8 mouse cellular contexts compared by ENCODE assay signal in genomic region chr17:22225422-22226012, GRCm38 (mm10). TPM values are rescaled to one million over a fixed set of nuclear protein-coding genes. Genes with fewer than 3 reads are reported as not detected.
DNase-seq lines count a peak whose midpoint lies in the region; ATAC-seq and TF ChIP-seq lines count a peak whose summit lies in the region.
"Not testable (repeated sequence)": the region's sequence is repeated elsewhere in the genome, so short reads cannot be mapped to it uniquely, and the experiment has no call there.

Zfp994 (minus strand) TSS chr17:22225616.

- under 1% methylated on average over 23 of the region's 23 CpGs for WGBS in forebrain, embryonic 10.5 days
- under 1% methylated on average over 23 of the region's 23 CpGs for WGBS in heart, embryonic 15.5 days
- under 1% methylated on average over 23 of the region's 23 CpGs for whole genome bisulfite sequencing in liver, embryonic 14.5 days (ENCODE audit: insufficient replicate concordance)
- under 1% methylated on average over 23 of the region's 23 CpGs for WGBS in neural tube, embryonic 11.5 days
- 0% methylated on average over 23 of the region's 23 CpGs for WGBS in stomach, postnatal 0 days

- H3K4me2 ChIP-seq in heart, embryonic 15.5 days = peak within 1 kb of the TSS; percentile 67
- peak within 1 kb of the TSS; percentile 67 for H3K4me2 ChIP-seq in liver, embryonic 14.5 days (ENCODE audit: low read depth)
- peak within 1 kb of the TSS; percentile 42 for H3K4me2 ChIP-seq in neural tube, embryonic 11.5 days (ENCODE audit: low read depth)
- peak within 1 kb of the TSS; percentile 54 for H3K4me2 ChIP-seq in stomach, postnatal 0 days (replicated peaks; ENCODE audit: low read depth)

- not testable (repeated sequence) for H3K9me3 ChIP-seq in forebrain, embryonic 10.5 days; heart, embryonic 15.5 days (replicated peaks); liver, embryonic 14.5 days (ENCODE audit: control insufficient read depth, low read length); neural tube, embryonic 11.5 days (ENCODE audit: control insufficient read depth, low read length); stomach, postnatal 0 days (ENCODE audit: control insufficient read depth, low read length)

- not testable (repeated sequence) for H3K27me3 ChIP-seq in forebrain, embryonic 10.5 days (ENCODE audit: poor library complexity, severe bottlenecking); heart, embryonic 15.5 days; liver, embryonic 14.5 days (ENCODE audit: control insufficient read depth, insufficient read depth, low read length); neural tube, embryonic 11.5 days (ENCODE audit: control insufficient read depth, insufficient read depth, low read length); stomach, postnatal 0 days (ENCODE audit: control insufficient read depth, insufficient read depth, low read length)

- peak; percentile 97 for ATAC-seq in heart, embryonic 15.5 days (replicated peaks; ENCODE audit: insufficient number of reproducible peaks, insufficient read depth, low FRiP score, low read depth)
- ATAC-seq in liver, embryonic 14.5 days (ENCODE audit: insufficient read depth) = peak; percentile 100
- peak; percentile 100 for ATAC-seq in neural tube, embryonic 11.5 days (ENCODE audit: insufficient read depth, low FRiP score, low TSS enrichment)
- peak; percentile 100 for ATAC-seq in stomach, postnatal 0 days (ENCODE audit: low FRiP score, low TSS enrichment)

- TF ChIP-seq EP300 in liver, embryonic 14.5 days (IDR thresholded peaks at IDR 0.05; ENCODE audit: low read depth); stomach, postnatal 0 days (optimal IDR thresholded peaks at IDR 0.05): not testable (repeated sequence)

- H3K4me1 ChIP-seq in forebrain, embryonic 10.5 days; heart, embryonic 15.5 days (replicated peaks); liver, embryonic 14.5 days (replicated peaks; ENCODE audit: control insufficient read depth in 2 of 2, insufficient read depth in 2 of 2, low read length in 1 of 2); neural tube, embryonic 11.5 days (ENCODE audit: control insufficient read depth, insufficient read depth, low read length); stomach, postnatal 0 days (replicated peaks; ENCODE audit: control insufficient read depth, insufficient read depth): not testable (repeated sequence)

- peak; percentile 33 for TF ChIP-seq CTCF in liver, embryonic 14.5 days (IDR thresholded peaks at IDR 0.05; ENCODE audit: low read depth)
- peak; percentile 50 for TF ChIP-seq CTCF in stomach, postnatal 0 days (IDR thresholded peaks at IDR 0.05; ENCODE audit: low read depth)

- peak within 1 kb of the TSS; percentile 66 for H3K4me3 ChIP-seq in forebrain, embryonic 10.5 days
- H3K4me3 ChIP-seq in heart, embryonic 15.5 days = peak within 1 kb of the TSS; percentile 78
- H3K4me3 ChIP-seq in liver, embryonic 14.5 days (ENCODE audit: insufficient read depth in 1 of 2, low read depth in 2 of 2, low read length in 2 of 2) = peak within 1 kb of the TSS; percentile 68 to 93
- peak within 1 kb of the TSS; percentile 47 for H3K4me3 ChIP-seq in neural tube, embryonic 11.5 days (ENCODE audit: low read depth, low read length)
- H3K4me3 ChIP-seq in stomach, postnatal 0 days (ENCODE audit: low read depth, low read length) = peak within 1 kb of the TSS; percentile 54

- peak; percentile 84 to 88 for DNase-seq in CD8-positive naive resting alpha-beta T cell, adult 2 months (ENCODE audit: low read depth in 2 of 2, low spot score in 2 of 2)
- DNase-seq in c-Kit-positive CD71-negative TER-119-negative erythroid progenitor cells, embryonic 14.5 days (ENCODE audit: low read depth) = peak; percentile 92
- peak; percentile 80 for DNase-seq in forebrain, embryonic 10.5 days (ENCODE audit: extremely low spot score, low spot score)
- DNase-seq in kidney, postnatal 25 days = peak; percentile 97 to 99
- DNase-seq in liver, embryonic 14.5 days (ENCODE audit: low read depth in 3 of 3, low spot score in 3 of 3) = peak; percentile 88 to 91 (median 91)
- DNase-seq in neural tube, embryonic 11.5 days (ENCODE audit: low spot score) = peak; percentile 86
- DNase-seq in stomach, postnatal 0 days (ENCODE audit: low spot score) = peak; percentile 88

- peak within 1 kb of the TSS; percentile 73 for H3K9ac ChIP-seq in heart, embryonic 15.5 days
- peak within 1 kb of the TSS; percentile 88 for H3K9ac ChIP-seq in liver, embryonic 14.5 days (replicated peaks)
- peak within 1 kb of the TSS; percentile 46 for H3K9ac ChIP-seq in neural tube, embryonic 11.5 days (ENCODE audit: low read length)
- H3K9ac ChIP-seq in stomach, postnatal 0 days (ENCODE audit: low read length) = peak within 1 kb of the TSS; percentile 68

- H3K36me3 ChIP-seq in forebrain, embryonic 10.5 days (replicated peaks); heart, embryonic 15.5 days; liver, embryonic 14.5 days (replicated peaks; ENCODE audit: control insufficient read depth, insufficient read depth, low read depth); neural tube, embryonic 11.5 days (ENCODE audit: control insufficient read depth, insufficient read depth, low read length); stomach, postnatal 0 days (ENCODE audit: control insufficient read depth, insufficient read depth, low read length): not testable (repeated sequence)

- peak within 1 kb of the TSS; percentile 84 for H3K27ac ChIP-seq in forebrain, embryonic 10.5 days
- peak within 1 kb of the TSS; percentile 86 for H3K27ac ChIP-seq in heart, embryonic 15.5 days
- not testable (repeated sequence) for H3K27ac ChIP-seq in liver, embryonic 14.5 days; neural tube, embryonic 11.5 days (ENCODE audit: low read depth, low read length)
- peak within 1 kb of the TSS; percentile 78 for H3K27ac ChIP-seq in stomach, postnatal 0 days (replicated peaks)

RNA-seq across cellular contexts. Expression of gene Zfp994, which starts in this region (rescaled TPM):
- 2.0 and 2.5 TPM in 2 replicates for polyA plus RNA-seq in forebrain, embryonic 10.5 days (2016; fragmentation: Nextera tagmentation; extraction: Ambion mirVana)
- 1.8 and 2.0 TPM in 2 replicates for polyA plus RNA-seq in heart, embryonic 15.5 days (2015; fragmentation: Nextera tagmentation; extraction: Ambion mirVana)
- 0.19 and 0.59 TPM in 2 replicates for polyA plus RNA-seq in liver, embryonic 14.5 days (2012; rRNA removed)
- 1.1 and 1.2 TPM in 2 replicates for polyA plus RNA-seq in liver, embryonic 14.5 days (2014; fragmentation: Nextera tagmentation; extraction: Ambion mirVana)
- polyA plus RNA-seq in neural tube, embryonic 11.5 days (2014; fragmentation: Nextera tagmentation; extraction: Ambion mirVana) = 3.0 and 3.2 TPM in 2 replicates
- 2.3 and 2.4 TPM in 2 replicates for polyA plus RNA-seq in stomach, postnatal 0 days (2015; fragmentation: Nextera tagmentation; extraction: Ambion mirVana)
